Mouse (Mus musculus) megakaryocyte, embryonic 14.5 days (primary cell): ENCODE measurements around the gene Foxn3. TPM values are rescaled to one million over a fixed set of nuclear protein-coding genes. Genes with fewer than 3 reads are reported as not detected.

Experiments used
- H3K27me3 ChIP-seq: replicated peaks from 2 replicates; pipeline ENCODE3; 2012; ENCODE audit warnings: inconsistent platforms
- H3K36me3 ChIP-seq: replicated peaks from 2 replicates; pipeline ENCODE3; 2012; ENCODE audit warnings: low read length, inconsistent platforms, mixed read lengths
- H3K4me1 ChIP-seq: 2 replicates; pipeline ENCODE4 v1.6.1; 2012; ENCODE audit warnings: inconsistent platforms
- H3K4me3 ChIP-seq: replicated peaks from 2 replicates; pipeline ENCODE3; 2012; ENCODE audit warnings: moderate library complexity, mild to moderate bottlenecking, inconsistent platforms
- H3K9me3 ChIP-seq: 2 replicates; pipeline ENCODE4 v1.6.1; 2012; ENCODE audit warnings: inconsistent platforms
- FLI1 ChIP-seq: IDR thresholded peaks from 2 replicates; pipeline ENCODE4 v1.6.1; 2012; ENCODE audit warnings: low read length, inconsistent platforms, mixed read lengths
- GATA1 ChIP-seq: IDR thresholded peaks from 3 replicates; pipeline ENCODE4 v1.6.1; 2012; ENCODE audit warnings: mixed read lengths, low read length, inconsistent platforms, borderline replicate concordance
- polyA plus RNA-seq: library from polyadenylated mRNA; stranded (reverse); fragments of >175 nt; gene quantifications from 2 replicates; pipeline ENCODE4 v1.2.3, GENCODE M21; 2012; ENCODE audit warnings: low replicate concordance; ENCODE audit not compliant: insufficient read depth

The Foxn3 gene
- polyA plus RNA-seq, 1 experiment: 20.5 TPM

- Histone ChIP-seq H3K4me3 (no peak overlapping the region), H3K4me1 (peaks cover 34% of the 10 kb centered on the region), H3K9me3 (no peaks in the 10 kb centered on the region), H3K27me3 (no peaks in the 10 kb centered on the region), H3K36me3 (peaks cover 2% of the 10 kb centered on the region)
- TF ChIP-seq FLI1 (no peak), GATA1 (no peak)
Measured at GRCm38 (mm10) chr12:99352136-99352535, 211.2 kb downstream of the Foxn3 start.

DNA sequence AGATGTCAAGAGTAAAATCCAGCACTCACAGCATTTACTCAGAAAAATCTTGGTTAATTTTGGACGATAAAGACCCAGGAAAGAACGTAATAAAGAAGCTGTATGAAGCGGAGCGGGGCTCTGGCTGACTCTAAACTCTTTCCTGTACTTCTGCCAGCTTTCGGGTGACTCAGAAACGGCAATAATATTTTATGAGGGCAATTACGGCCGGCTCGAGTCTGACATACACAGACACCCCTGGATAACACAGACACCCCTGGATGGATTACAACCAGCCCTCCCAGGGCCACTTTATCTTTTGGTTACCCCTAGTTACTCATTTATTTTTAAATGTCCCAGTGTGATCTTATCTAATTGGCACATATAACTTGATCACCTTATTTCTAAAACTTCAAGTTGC is 211.7 kb downstream of the Foxn3 start:
- Histone ChIP-seq H3K4me3 (no peak overlapping the region), H3K36me3 (peaks cover 2% of the 10 kb centered on the region), H3K9me3 (no peaks in the 10 kb centered on the region), H3K4me1 (peaks cover 34% of the 10 kb centered on the region), H3K27me3 (no peaks in the 10 kb centered on the region)
- no peak for TF ChIP-seq GATA1

GRCm38 (mm10) chr12:99349650-99349997 is 213.8 kb downstream of the Foxn3 start:
- Histone ChIP-seq H3K4me1 (peaks cover 38% of the 10 kb centered on the region), H3K4me3 (no peak overlapping the region), H3K27me3 (no peaks in the 10 kb centered on the region), H3K9me3 (no peaks in the 10 kb centered on the region), H3K36me3 (peaks cover 2% of the 10 kb centered on the region)
- TF ChIP-seq GATA1 (no peak), FLI1 (no peak)

- Histone ChIP-seq H3K27me3 (no peaks in the 10 kb centered on the region), H3K4me3 (peak overlapping the region; percentile 67), H3K4me1 (peaks cover 38% of the 10 kb centered on the region), H3K9me3 (no peaks in the 10 kb centered on the region), H3K36me3 (peaks cover 2% of the 10 kb centered on the region)
- TF ChIP-seq FLI1 (no peak), GATA1 (no peak)
Measured at GRCm38 (mm10) chr12:99348940-99349649, 214.3 kb downstream of the Foxn3 start.

DNA sequence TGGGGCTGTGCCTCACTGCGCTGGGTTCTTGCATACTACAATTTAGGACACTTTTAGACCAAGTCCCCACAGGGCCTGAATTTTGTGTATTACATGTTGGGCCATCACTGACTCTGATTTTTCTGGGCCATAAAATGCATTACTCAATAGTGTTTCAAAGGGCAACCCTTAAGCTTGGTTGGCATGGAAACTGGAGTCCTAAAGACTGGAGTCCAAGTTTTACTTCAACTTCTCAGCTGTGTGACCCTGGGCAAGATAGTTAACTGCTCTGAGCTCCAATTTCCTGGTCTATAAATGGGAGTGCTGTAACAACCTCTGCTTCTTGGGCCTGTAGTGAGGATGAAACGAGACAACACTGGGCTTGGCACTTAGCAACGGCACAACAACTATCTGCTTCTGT is 215.9 kb downstream of the Foxn3 start:
- TF ChIP-seq GATA1: no peak
- TF ChIP-seq FLI1: no peak
- Histone ChIP-seq H3K36me3 (peaks cover 2% of the 10 kb centered on the region), H3K4me1 (peaks cover 33% of the 10 kb centered on the region)

GRCm38 (mm10) chr12:99346982-99347381 is 216.4 kb downstream of the Foxn3 start:
- Histone ChIP-seq H3K27me3 (no peaks in the 10 kb centered on the region), H3K4me3 (no peak overlapping the region), H3K4me1 (peaks cover 28% of the 10 kb centered on the region), H3K36me3 (peaks cover 2% of the 10 kb centered on the region), H3K9me3 (no peaks in the 10 kb centered on the region)
- no peak for TF ChIP-seq GATA1

More for the DNA sequence above, 215.9 kb downstream of the Foxn3 start:
- Histone ChIP-seq H3K4me3 (no peak overlapping the region), H3K9me3 (no peaks in the 10 kb centered on the region), H3K27me3 (no peaks in the 10 kb centered on the region)

- TF ChIP-seq FLI1 (no peak), GATA1 (no peak)
- Histone ChIP-seq H3K9me3 (no peaks in the 10 kb centered on the region), H3K4me3 (no peak overlapping the region), H3K36me3 (peaks cover 13% of the 10 kb centered on the region), H3K27me3 (no peaks in the 10 kb centered on the region), H3K4me1 (peaks cover 26% of the 10 kb centered on the region)
Measured at GRCm38 (mm10) chr12:99345323-99345722, 218.1 kb downstream of the Foxn3 start.

GRCm38 (mm10) chr12:99343378-99343777 is 220.0 kb downstream of the Foxn3 start:
- peaks cover 27% of the 10 kb centered on the region for H3K36me3 ChIP-seq
- H3K4me1 ChIP-seq: peaks cover 7% of the 10 kb centered on the region
- H3K4me3 ChIP-seq: no peak overlapping the region
- no peaks in the 10 kb centered on the region for H3K9me3 ChIP-seq
- TF ChIP-seq FLI1 (no peak), GATA1 (no peak)
- H3K27me3 ChIP-seq: no peaks in the 10 kb centered on the region

GRCm38 (mm10) chr12:99342160-99342559 is 221.2 kb downstream of the Foxn3 start:
- Histone ChIP-seq H3K36me3 (peaks cover 36% of the 10 kb centered on the region), H3K4me1 (peaks cover 10% of the 10 kb centered on the region), H3K9me3 (no peaks in the 10 kb centered on the region), H3K27me3 (no peaks in the 10 kb centered on the region), H3K4me3 (no peak overlapping the region)
- no peak for TF ChIP-seq GATA1

DNA sequence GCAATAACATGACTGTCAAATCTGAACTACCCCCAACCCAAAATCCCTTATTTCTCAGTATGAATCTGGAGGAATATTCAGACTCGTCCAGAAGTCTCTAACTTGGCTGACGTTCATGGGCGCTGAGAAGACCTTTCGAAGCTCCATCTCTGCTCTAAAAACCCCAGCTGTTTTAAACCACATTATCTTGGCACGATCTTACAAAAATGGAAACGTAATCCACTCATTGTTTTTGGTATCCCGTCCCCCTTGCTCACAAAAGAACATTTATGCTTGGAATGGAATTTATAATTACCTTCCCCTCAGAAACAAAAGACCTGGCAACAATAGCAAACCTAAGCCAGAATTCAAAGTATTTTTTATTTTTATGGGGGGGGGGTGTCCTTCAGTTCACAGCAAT is 221.6 kb downstream of the Foxn3 start:
- Histone ChIP-seq H3K4me3 (no peak overlapping the region), H3K27me3 (no peaks in the 10 kb centered on the region), H3K4me1 (peaks cover 14% of the 10 kb centered on the region), H3K9me3 (no peaks in the 10 kb centered on the region), H3K36me3 (peaks cover 36% of the 10 kb centered on the region)
- TF ChIP-seq FLI1 (no peak), GATA1 (no peak)

DNA sequence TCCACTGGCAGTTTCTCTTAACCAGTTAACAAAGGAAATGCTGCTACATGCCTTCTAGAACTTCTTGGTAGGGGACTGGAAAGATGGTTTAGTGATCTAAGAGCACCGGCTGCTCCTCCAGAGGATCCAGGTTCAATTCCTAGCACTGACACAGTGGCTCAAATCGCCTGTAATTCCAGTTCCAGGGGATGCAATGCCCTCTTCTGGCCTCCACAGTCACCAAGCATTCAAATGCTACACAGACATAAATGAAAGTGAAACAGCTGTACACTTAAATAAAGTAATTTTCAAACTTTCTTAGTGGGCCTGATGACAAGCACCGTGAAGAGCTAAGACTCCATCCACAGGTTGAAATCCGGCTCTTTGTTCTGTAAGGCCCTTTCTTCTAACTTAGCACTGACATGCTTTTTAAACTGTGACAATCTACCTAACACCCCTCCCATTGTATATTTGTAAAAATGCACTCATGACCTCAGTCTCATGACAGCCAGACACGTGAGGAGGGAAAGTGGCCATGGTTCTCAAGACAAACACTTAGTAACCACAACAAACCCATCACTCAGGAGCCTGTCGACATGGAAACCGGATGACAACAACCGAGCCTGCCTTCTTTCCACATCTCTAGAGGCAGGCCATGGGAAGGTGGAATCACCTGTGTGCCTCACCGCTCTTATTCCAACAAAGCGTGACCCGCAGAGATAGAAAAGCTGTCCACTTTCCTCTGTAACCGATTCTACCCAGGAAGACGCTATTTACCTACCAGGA is 222.8 kb downstream of the Foxn3 start:
- no peak for TF ChIP-seq GATA1
- no peak for TF ChIP-seq FLI1
- H3K27me3 ChIP-seq: no peaks in the 10 kb centered on the region
- no peaks in the 10 kb centered on the region for H3K9me3 ChIP-seq
- H3K4me1 ChIP-seq: peaks cover 25% of the 10 kb centered on the region
- no peak overlapping the region for H3K4me3 ChIP-seq
- H3K36me3 ChIP-seq: peaks cover 36% of the 10 kb centered on the region
